Mouse (Mus musculus) liver, embryonic 14.5 days (tissue): ENCODE data around the gene Chp2. TPM values are rescaled to one million over a fixed set of nuclear protein-coding genes. Genes with fewer than 3 reads are reported as not detected.

ENCODE experiments used
- ATAC-seq: fragments of 200-750 bp; cut with Nextera tagmentation; 2 replicates; pipeline ENCODE4 v1.8.0; 2017; ENCODE audit warnings: moderate number of reproducible peaks, mild to moderate bottlenecking, moderate library complexity; ENCODE audit not compliant: insufficient read depth
- DNase-seq, 3 experiments: peaks; one replicate each; pipeline ENCODE4 v3.0.0-alpha.2; 2012 to 2013; ENCODE audit warnings: low read depth in 3 of 3, low spot score in 3 of 3
- H3K27ac ChIP-seq: fragments of 300-500 bp; sonication (generic); 2 replicates; pipeline ENCODE4 v1.5.1; 2014; ENCODE audit warnings: moderate library complexity, mild to moderate bottlenecking, control low read depth, inconsistent platforms
- H3K27me3 ChIP-seq: fragments of 300-500 bp; sonication (generic); 2 replicates; pipeline ENCODE4 v1.6.1; 2014; ENCODE audit warnings: mild to moderate bottlenecking, low read length, moderate library complexity; ENCODE audit not compliant: control insufficient read depth, insufficient read depth
- H3K36me3 ChIP-seq: fragments of 300-500 bp; sonication (generic); replicated peaks from 2 replicates; pipeline ENCODE4 v1.6.1; 2014; ENCODE audit warnings: low read depth; ENCODE audit not compliant: control insufficient read depth, insufficient read depth
- H3K4me1 ChIP-seq, 2 experiments: fragments of 200-500 bp in 1 of 2; fragments of 300-500 bp in 1 of 2; sonication (generic) in 1 of 2; replicated peaks; 2 replicates each; pipeline ENCODE4 v1.6.1; 2012 to 2014; ENCODE audit warnings: antibody characterized with exemption in 1 of 2, inconsistent platforms in 1 of 2, low read length in 1 of 2; ENCODE audit not compliant: control insufficient read depth in 2 of 2, insufficient read depth in 2 of 2
- H3K4me2 ChIP-seq: fragments of 300-500 bp; sonication (generic); 2 replicates; pipeline ENCODE4 v1.6.1; 2014; ENCODE audit warnings: low read depth, mild to moderate bottlenecking, control low read depth, moderate library complexity
- H3K4me3 ChIP-seq, 2 experiments: fragments of 200-500 bp in 1 of 2; fragments of 300-500 bp in 1 of 2; sonication (generic) in 1 of 2; 2 replicates each; pipeline ENCODE4 v1.5.1; 2012 to 2014; ENCODE audit warnings: low read depth in 2 of 2, low read length in 2 of 2, mild to moderate bottlenecking in 2 of 2, control low read depth in 1 of 2, inconsistent platforms in 1 of 2, moderate library complexity in 1 of 2; ENCODE audit not compliant: insufficient read depth in 1 of 2
- H3K9ac ChIP-seq: fragments of 300-500 bp; sonication (generic); replicated peaks from 2 replicates; pipeline ENCODE4 v1.6.1; 2014; ENCODE audit warnings: mild to moderate bottlenecking, control low read depth, moderate library complexity
- H3K9me3 ChIP-seq: fragments of 300-500 bp; sonication (generic); 2 replicates; pipeline ENCODE4 v1.6.1; 2016; ENCODE audit warnings: low read length, mixed read lengths; ENCODE audit not compliant: control insufficient read depth
- CTCF ChIP-seq: IDR thresholded peaks from 2 replicates; pipeline ENCODE4 v1.5.1; 2016; ENCODE audit warnings: antibody characterized with exemption, low read depth, control low read depth
- EP300 ChIP-seq: IDR thresholded peaks from 2 replicates; pipeline ENCODE4 v1.6.1; 2016; ENCODE audit warnings: antibody characterized with exemption, low read depth
- WGBS: fragments of 180-500 bp; shearing (Covaris S2); extraction: QIAGEN DNeasy Blood & Tissue Kit; methylation state at CpG from one replicate; pipeline ENCODE4 v1.1.7; 2014; ENCODE audit not compliant: insufficient replicate concordance; 5-methylcytosine and 5-hydroxymethylcytosine counted together
- polyA plus RNA-seq, 2 experiments: library from polyadenylated mRNA; depleted of rRNA in 1 of 2; stranded (reverse) in 1 of 2; unstranded in 1 of 2; fragments of >200 nt; fragmentation: Nextera tagmentation in 1 of 2; extraction: Ambion mirVana in 1 of 2; gene quantifications; 2 replicates each; pipeline versions ENCODE4 v1.2.1 to v1.2.3; 2012 to 2014

The Chp2 gene
- polyA plus RNA-seq, 2 experiments: 0.50 to 1.4 TPM

DNA sequence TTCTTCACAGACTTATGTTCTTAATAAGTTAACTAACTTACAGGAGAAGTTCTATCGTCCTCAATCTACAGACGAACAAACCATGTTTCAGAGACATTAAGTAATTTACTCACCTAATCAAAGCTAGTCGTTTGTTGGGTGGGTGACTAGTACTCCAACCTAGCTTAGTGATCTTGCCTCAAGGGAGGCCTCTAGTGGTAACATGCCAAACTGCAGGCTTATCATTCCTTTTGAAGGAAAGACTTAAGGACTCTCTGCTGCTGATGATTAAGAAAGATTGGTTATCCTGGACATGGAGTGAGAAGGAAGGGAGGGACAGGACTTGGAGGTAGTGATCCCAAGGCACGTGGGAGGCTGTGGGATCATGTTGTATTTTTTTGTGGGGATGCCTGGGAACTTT lies 22.0 kb upstream of the Chp2 start:
- WGBS: 18% methylated on average over 4 of the region's 4 CpGs
- Histone ChIP-seq H3K4me1 (no peaks in the 10 kb centered on the region), H3K9me3 (no peaks in the 10 kb centered on the region), H3K4me2 (no peak overlapping the region), H3K9ac (no peak overlapping the region), H3K27ac (no peak overlapping the region), H3K36me3 (no peaks in the 10 kb centered on the region), H3K27me3 (no peaks in the 10 kb centered on the region), H3K4me3 (no peak overlapping the region)
- no peak for TF ChIP-seq EP300
- TF ChIP-seq CTCF: peak; percentile 80
- ATAC-seq (no peak), DNase-seq (peak; percentile 41 to 64 (median 55))

DNA sequence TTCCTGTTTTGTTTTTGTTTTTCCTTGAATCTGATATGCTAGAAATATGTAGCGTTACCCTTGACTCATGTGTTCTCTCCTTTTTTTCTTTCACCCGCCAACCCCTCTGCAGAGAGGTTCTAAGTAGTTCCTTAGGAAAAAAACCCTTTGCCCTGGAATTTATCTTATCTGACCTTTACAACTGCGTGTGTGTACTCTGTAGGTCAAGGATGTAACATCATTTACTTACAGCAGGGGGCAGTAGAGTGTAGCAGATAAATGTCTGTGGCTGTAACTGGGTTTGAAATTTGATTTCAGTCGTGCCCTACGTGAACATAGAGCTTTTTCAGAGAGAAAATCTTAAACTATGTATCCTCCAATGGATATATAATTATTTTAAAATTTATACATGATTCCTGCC lies 20.0 kb upstream of the Chp2 start:
- peaks cover 0 to 3% of the 10 kb centered on the region in 2 experiments; a peak in 1 of 4 replicates for H3K4me1 ChIP-seq
- no peaks in the 10 kb centered on the region for H3K9me3 ChIP-seq
- no peak for ATAC-seq
- H3K4me3 ChIP-seq: no peak overlapping the region
- H3K27me3 ChIP-seq: no peaks in the 10 kb centered on the region
- peak; percentile 17 to 35 (median 25) for DNase-seq
- H3K27ac ChIP-seq: no peak overlapping the region
- no peak overlapping the region for H3K4me2 ChIP-seq
- TF ChIP-seq CTCF (peak; percentile 67), EP300 (no peak)
- no peak overlapping the region for H3K9ac ChIP-seq
- no peaks in the 10 kb centered on the region for H3K36me3 ChIP-seq
- WGBS: 16% methylated on average over 5 of the region's 5 CpGs

GRCm38 (mm10) chr7:122203936-122204335 lies 15.4 kb upstream of the Chp2 start:
- Histone ChIP-seq H3K4me1 (peaks cover 0 to 3% of the 10 kb centered on the region in 2 experiments; a peak in 1 of 4 replicates), H3K4me3 (no peak overlapping the region), H3K27me3 (no peaks in the 10 kb centered on the region), H3K36me3 (no peaks in the 10 kb centered on the region), H3K27ac (no peak overlapping the region), H3K9me3 (no peaks in the 10 kb centered on the region), H3K4me2 (no peak overlapping the region), H3K9ac (no peak overlapping the region)
- ATAC-seq (no peak), DNase-seq (no peak)
- TF ChIP-seq CTCF (no peak), EP300 (no peak)
- WGBS: 20% methylated on average over 2 of the region's 2 CpGs

- H3K9me3 ChIP-seq: no peaks in the 10 kb centered on the region
- H3K4me1 ChIP-seq: peaks cover 0 to 3% of the 10 kb centered on the region in 2 experiments; a peak in 1 of 4 replicates
- no peak overlapping the region for H3K9ac ChIP-seq
- no peak overlapping the region for H3K4me2 ChIP-seq
- H3K27ac ChIP-seq: no peak overlapping the region
- no peak overlapping the region for H3K4me3 ChIP-seq
- ATAC-seq (no peak), DNase-seq (no peak)
- H3K27me3 ChIP-seq: no peaks in the 10 kb centered on the region
- no peaks in the 10 kb centered on the region for H3K36me3 ChIP-seq
- 49% methylated on average over 2 of the region's 2 CpGs for WGBS
- TF ChIP-seq EP300 (no peak), CTCF (no peak)
Observed at GRCm38 (mm10) chr7:122206121-122206520, 13.2 kb upstream of the Chp2 start.

GRCm38 (mm10) chr7:122208276-122209021 lies 10.8 kb upstream of the Chp2 start:
- no peak for DNase-seq
- 28% methylated on average over 7 of the region's 7 CpGs for WGBS
- Histone ChIP-seq H3K9me3 (no peaks in the 10 kb centered on the region), H3K27me3 (no peaks in the 10 kb centered on the region), H3K9ac (no peak overlapping the region), H3K36me3 (no peaks in the 10 kb centered on the region), H3K27ac (no peak overlapping the region), H3K4me2 (no peak overlapping the region), H3K4me1 (peaks cover 0 to 3% of the 10 kb centered on the region in 2 experiments; a peak in 1 of 4 replicates), H3K4me3 (no peak overlapping the region)
- no peak for ATAC-seq
- TF ChIP-seq EP300: no peak
- TF ChIP-seq CTCF: no peak
